Mouse (Mus musculus) thymus, adult 2 months (tissue): ENCODE measurements around the gene Raver2.

ENCODE experiments used
- CTCF ChIP-seq: fragments of 200-500 bp; IDR thresholded peaks from 2 replicates; pipeline ENCODE4 v1.5.1; 2012; ENCODE audit warnings: mild to moderate bottlenecking, control low read depth, low read length, moderate library complexity, borderline replicate concordance; ENCODE audit not compliant: control insufficient read depth, poor library complexity, insufficient read depth; ENCODE audit errors: extremely low read depth
- POLR2A ChIP-seq: fragments of 200-500 bp; IDR thresholded peaks from 2 replicates; pipeline ENCODE4 v1.6.1; 2012; ENCODE audit warnings: mild to moderate bottlenecking, low read length, control low read depth, moderate library complexity; ENCODE audit not compliant: control insufficient read depth, poor library complexity, insufficient read depth; ENCODE audit errors: extremely low read depth

GRCm38 (mm10) chr4:101020596-101020995, 48.2 kb upstream of the Raver2 start, which contains the start of gene Gm10577:
- no peak for TF ChIP-seq POLR2A
- TF ChIP-seq CTCF: no peak
